Mouse (Mus musculus): ENCODE results near the gene Park7.

DNA sequence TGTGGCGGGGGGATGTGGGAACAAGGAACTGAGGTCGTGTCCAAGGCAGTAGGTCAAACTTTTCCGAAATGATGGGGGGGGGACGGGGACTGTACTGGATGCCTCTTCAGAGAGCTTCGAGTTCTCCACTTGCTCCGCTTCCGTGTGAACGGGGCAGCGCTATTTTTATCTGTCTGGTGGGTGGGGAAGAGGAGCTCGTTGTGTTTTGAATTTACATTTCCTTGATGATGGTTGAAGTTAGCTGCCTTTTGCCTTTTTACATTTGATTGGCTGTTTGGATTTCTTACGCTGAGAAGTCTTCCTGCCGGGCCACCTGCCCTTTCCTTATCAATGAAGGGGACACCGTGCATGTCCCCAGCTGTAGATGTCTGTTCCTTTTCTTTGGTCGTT, 23.8 kb upstream of the Park7 start:
- TF ChIP-seq POLR2A (IDR thresholded peaks at IDR 0.05; ENCODE audit: control insufficient read depth in 1 of 2, insufficient read depth in 1 of 2, low read depth in 1 of 2, low read length in 2 of 2, poor library complexity in 1 of 2): no peak; a peak in 1 of 4 replicates
- no peak for TF ChIP-seq CTCF (IDR thresholded peaks at IDR 0.05 in 2 of 3, conservative IDR thresholded peaks at IDR 0.05 in 1 of 3; ENCODE audit: control insufficient read depth in 1 of 3, insufficient read depth in 1 of 3, low read depth in 2 of 3, low read length in 3 of 3, poor library complexity in 1 of 3, severe bottlenecking in 1 of 3)
- TF ChIP-seq USF1 (IDR thresholded peaks at IDR 0.05; ENCODE audit: low read depth, low read length): no peak
- no peak for TF ChIP-seq ZC3H11A (IDR thresholded peaks at IDR 0.05; ENCODE audit: low read depth, low read length)
- TF ChIP-seq ZNF384 (IDR thresholded peaks at IDR 0.05; ENCODE audit: low read depth, low read length): no peak
